Mouse (Mus musculus) heart, postnatal 36 days (tissue): ENCODE data around the gene Hist1h4f. TPM values are rescaled to one million over a fixed set of nuclear protein-coding genes. Genes with fewer than 3 reads are reported as not detected.
"Not testable (repeated sequence)": the region's sequence is repeated elsewhere in the genome, so short reads cannot be mapped to it uniquely, and the experiment has no call there.

Source experiments
- DNase-seq, 2 experiments: peaks; one replicate each; pipeline ENCODE4 v3.0.0; 2021 to 2022
- intact Hi-C: fragments of 180-260 bp; cut with DNase I; formaldehyde crosslinking; loops from one replicate; pipeline ENCODE4 v1.15.1; 2025
- total RNA-seq, 2 experiments: library from RNA; stranded (reverse); gene quantifications; 2 replicates each; pipeline ENCODE4 v1.2.3; 2021

The Hist1h4f gene
- total RNA-seq, 2 experiments from 2014 or later = 37.7 to 40.9 TPM

DNA sequence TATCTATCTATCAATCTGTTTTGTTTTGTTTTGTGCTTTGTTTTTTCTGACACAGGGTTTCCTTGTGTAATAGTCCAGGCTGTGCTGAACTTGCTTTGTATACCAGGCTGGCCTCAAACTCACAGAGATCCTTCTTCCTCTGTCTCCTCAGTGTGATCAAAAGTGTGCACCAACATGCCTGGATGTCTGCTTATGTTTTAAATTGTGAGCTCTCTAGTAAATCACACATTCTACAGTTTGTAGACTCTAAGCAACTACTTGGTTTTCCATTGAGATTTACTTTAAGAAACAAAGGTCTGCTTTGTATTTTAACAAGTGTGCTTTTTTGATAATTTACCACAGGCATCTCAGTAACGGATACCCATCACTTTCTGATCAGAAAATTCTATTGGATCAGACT lies 26.4 kb upstream of the Hist1h4f start:
- no peak for DNase-seq
- intact Hi-C loops = no loop called here

DNA sequence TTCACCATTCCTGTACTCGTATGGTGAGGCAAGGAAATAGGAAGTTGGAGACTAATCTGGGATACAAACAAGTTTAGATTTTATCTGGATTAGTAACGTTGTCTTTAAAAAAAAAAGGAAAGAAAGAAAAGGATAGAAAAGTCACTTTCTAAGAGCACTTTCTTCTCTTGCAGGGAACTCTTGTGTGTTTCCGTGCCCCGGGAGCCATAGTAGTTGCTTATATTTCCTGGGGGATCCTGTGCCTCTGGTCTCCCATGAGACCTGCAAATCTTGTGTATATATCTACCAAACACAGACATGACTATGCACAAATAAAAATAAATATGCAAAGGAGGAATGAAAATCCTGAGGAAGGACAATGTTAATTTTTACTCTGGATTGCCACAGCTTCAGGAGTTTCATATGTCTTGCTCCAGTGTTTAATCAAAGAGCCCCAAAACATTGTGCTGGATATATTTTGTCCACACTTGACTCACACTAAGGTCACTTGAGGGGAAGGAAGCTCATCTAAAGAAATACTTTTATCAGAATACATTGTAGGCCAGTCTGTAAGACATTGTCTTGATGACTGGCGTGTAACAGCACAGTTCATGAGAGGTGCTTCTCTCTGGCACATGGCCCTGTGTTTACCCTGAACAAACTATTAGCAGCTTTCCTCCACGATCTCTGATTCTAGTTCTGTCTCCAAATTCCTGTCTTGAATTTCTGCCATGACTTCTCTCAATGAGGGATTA lies 25.6 kb upstream of the Hist1h4f start:
- intact Hi-C loops = no loop called here
- no peak for DNase-seq

DNA sequence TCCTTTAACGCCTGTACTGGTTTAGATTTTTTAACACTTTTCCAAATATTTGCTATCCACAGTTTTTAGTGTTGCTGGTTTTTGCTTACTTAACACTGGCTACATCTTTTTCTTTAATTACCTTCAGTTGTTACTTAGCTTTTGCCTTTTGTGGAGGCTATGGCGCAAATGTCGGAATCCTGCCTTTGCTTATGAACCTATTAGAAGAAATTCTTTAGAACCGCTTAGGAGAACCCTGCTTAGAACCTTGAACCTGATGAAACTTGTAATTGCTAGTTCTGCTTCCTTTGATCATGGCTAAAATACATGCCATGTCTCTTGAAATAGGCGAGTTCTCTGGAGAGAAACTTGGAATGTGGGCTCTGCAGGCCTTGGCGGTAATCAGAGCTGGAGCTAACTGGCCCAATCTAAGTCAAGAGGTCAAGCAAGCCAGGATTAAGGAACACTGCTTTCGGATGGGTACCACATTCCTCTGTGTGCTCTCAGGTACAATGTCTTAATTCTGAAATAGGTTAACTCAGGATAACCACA lies 25.0 kb upstream of the Hist1h4f start:
- no peak for DNase-seq
- intact Hi-C loops = no loop called here

DNA sequence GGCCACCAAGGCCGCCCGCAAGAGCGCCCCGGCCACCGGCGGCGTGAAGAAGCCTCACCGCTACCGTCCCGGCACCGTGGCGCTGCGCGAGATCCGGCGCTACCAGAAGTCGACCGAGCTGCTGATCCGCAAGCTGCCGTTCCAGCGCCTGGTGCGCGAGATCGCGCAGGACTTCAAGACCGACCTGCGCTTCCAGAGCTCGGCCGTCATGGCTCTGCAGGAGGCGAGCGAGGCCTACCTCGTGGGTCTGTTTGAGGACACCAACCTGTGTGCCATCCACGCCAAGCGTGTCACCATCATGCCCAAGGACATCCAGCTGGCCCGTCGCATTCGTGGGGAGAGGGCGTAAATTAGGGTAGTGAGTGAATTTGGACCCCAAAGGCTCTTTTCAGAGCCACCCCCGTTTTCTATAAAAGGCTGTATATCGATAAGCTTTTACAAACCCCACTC lies 24.4 kb upstream of the Hist1h4f start:
- DNase-seq, intact Hi-C loops: not testable (repeated sequence)

DNA sequence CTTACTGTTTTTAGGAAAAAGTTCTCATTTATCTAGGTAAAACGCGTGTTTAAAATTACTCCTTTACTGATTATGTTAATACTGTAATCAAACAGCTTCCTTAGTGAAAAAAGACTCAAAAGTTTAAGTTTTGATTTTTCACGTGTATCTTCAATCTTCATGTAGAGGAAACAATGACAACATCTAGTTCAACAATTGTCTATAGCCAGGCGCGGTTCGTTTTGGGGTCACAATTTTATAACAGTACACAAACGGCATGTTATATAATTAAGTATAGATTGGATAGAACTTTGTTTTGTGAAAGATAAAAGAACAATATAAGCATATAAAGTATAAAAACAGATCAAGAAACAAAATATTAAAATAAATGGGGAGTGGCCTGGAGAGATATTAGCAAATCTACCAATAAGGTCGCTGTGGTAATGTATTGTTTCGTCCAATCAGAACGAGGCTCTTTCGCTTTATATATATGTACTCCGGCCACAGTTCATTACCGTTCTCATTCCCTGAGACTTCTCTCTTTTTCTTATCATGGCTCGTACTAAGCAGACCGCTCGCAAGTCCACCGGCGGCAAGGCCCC lies 23.9 kb upstream of the Hist1h4f start, which contains the start of gene Hist1h3d:
Gene Hist1h3d, plus strand, starts transcription at position 493 of the 581 bp plus-strand sequence.
- intact Hi-C loops = no loop called here
- DNase-seq = peak in 1 of 2 experiments; percentile 55

DNA sequence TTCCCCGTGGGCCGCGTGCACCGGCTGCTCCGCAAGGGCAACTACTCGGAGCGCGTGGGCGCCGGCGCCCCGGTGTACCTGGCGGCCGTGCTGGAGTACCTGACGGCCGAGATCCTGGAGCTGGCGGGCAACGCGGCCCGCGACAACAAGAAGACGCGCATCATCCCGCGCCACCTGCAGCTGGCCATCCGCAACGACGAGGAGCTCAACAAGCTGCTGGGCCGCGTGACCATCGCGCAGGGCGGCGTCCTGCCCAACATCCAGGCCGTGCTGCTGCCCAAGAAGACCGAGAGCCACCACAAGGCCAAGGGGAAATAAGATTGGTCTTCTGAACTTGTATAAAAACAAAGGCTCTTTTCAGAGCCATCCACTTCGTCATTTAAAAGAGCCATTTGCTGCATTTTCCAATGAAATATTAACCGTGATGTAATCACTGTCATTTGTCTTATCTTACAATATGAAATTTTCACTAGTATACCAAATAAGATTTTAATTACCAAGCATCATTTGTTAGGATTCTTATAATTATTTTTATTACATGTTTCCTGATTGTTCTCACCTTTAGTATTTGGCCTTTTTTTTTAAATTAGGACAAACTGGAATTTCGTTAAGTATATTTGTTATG lies 23.2 kb upstream of the Hist1h4f start:
- DNase-seq, intact Hi-C loops: not testable (repeated sequence)

DNA sequence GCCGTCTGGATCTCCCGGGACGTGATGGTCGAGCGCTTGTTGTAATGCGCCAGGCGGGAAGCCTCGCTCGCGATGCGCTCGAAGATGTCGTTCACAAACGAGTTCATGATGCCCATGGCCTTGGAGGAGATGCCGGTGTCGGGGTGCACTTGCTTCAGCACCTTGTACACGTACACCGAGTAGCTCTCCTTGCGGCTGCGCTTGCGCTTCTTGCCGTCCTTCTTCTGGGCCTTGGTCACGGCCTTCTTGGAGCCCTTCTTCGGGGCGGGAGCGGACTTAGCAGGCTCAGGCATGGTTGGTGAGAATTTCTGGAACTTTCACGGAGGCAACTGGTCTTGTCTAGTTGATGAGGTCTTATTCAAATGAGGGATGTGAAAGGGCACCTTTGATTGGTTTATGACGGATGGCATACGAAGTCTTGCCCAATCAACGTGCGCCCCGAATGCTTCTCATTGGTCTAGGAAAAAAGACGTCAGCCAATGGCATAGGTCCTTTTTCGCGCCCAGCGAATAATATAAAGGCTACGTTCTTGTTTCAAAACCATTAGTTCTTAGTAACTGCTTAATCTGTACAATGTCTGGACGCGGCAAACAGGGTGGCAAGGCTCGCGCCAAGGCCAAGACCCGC lies 22.6 kb upstream of the Hist1h4f start, which contains the start of the genes Hist1h2bf and Hist1h2ad:
Gene Hist1h2bf, minus strand, starts transcription at position 299 of the 627 bp plus-strand sequence.
Gene Hist1h2ad, plus strand, starts transcription at position 484 of the 627 bp plus-strand sequence.
- DNase-seq = peak; percentile 77 to 82
- intact Hi-C loops = not testable (repeated sequence)

DNA sequence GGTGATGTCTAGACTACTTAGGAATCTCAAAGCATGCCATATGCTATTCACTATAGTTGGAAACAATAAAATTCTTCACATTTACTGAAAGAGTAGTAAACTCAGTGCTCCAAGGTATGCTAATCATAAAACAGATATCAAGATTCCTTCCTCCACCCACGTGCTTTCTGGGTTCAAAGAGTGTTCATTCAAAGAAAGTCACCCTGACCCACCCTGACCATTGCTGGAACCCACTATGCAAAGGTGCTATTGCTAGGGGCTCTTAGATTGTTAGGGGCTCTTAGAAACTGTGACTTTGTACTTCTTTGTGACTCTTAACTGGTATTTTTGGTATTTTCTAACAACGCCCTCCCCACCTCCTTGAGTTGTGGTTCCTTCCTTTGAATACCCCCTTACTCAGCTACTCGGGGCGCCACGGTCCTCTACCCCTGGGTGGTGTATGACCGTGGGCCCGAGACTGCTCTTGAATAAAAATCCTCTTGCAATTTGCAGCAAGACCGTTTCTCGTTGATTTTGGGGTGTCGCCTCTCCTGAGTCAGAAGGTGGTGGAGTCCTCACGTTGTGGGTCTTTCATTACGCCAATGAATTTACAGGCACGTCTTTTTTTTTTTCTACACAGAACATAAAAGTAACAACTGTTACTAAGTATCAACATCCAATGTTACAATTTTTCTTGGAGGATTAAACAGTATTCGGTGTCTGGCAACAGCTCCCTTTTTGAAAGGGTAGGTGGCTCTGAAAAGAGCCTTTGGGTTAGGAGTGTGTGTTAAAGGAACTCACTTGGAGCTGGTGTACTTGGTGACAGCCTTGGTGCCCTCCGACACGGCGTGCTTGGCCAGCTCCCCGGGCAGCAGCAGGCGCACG lies 21.8 kb upstream of the Hist1h4f start:
- intact Hi-C loops, DNase-seq: not testable (repeated sequence)

DNA sequence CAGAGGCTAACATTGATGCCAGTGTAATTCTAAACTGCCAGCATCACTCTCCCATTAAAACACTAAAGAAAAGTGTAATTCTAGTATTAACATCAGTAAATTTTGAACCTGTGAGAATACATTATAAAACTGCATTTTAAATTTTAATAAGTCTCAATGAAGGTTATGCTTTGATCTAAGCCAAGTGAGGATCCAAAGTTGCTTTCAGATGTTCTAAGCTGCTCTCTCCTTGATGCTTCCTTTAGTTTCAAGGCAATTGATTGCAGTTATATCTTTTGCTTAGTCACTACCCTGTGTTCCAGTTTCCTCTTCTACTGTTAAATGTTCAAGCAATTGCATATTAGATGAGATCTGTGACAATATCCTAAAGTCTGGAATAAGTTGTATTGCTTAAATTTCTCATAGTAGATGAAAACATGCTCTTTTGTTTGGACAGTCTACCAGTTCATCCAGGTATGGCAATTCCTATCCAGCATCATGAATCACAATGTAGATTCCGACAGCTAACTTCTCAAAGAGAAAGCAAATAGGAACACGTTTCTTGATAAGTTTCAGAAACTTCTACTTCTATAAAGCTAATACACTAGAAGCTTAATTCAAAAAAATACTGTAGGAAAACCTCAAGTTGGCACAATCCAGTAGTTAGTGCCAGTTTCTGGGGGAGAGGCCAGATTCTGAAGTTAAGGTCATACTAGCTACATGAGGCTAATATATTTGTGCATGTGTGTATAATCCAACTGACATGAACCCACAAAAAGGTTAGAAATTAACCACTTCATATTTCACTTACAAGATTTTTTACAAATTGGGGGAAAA lies 21.0 kb upstream of the Hist1h4f start:
- intact Hi-C loops = no loop called here
- DNase-seq = no peak

DNA sequence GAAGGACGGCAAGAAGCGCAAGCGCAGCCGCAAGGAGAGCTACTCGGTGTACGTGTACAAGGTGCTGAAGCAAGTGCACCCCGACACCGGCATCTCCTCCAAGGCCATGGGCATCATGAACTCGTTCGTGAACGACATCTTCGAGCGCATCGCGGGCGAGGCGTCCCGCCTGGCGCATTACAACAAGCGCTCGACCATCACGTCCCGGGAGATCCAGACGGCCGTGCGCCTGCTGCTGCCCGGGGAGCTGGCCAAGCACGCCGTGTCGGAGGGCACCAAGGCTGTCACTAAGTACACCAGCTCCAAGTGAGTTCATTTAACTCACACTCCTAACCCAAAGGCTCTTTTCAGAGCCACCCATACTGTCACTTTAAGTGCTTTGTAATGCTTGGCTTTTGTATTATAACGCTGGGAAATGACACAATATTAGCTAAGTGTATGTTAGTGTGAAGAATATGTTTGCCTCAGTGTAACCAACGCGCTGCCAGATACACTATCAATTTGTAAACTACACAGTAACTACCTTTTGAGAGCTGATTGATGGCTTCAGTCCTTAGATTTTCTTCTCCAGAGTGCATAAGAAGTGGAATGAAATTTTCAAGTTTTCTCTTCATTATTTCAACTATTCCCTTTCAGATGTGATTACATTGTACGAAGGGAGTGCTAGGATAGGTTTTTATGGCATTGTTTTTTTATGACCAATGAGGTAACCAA lies 20.2 kb upstream of the Hist1h4f start:
- intact Hi-C loops, DNase-seq: not testable (repeated sequence)

DNA sequence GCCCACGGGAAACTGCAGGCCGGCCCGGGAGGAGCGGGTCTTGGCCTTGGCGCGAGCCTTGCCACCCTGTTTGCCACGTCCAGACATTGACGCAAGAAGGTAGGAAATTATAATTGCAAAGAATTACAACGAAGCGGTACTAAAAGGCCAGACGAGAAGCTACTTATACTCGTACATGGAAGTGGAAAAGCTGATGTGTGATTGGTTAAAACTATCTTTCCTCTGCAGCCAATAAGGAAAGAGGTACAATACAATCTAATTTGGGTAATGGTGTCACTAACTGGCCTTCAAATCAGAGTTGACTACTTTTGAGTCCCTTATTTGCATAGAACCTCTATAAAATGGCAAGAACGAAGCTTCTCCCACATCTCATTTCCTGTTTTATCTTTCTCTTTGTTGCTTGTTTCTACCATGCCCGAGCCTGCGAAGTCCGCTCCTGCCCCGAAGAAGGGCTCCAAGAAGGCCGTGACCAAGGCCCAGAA lies 19.6 kb upstream of the Hist1h4f start, which contains the start of the genes Hist1h2ae and Hist1h2bg:
Gene Hist1h2ae, minus strand, starts transcription at position 199 of the 482 bp plus-strand sequence.
Gene Hist1h2bg, plus strand, starts transcription at position 375 of the 482 bp plus-strand sequence.
- DNase-seq = peak; percentile 56 to 78
- intact Hi-C loops = no loop called here

DNA sequence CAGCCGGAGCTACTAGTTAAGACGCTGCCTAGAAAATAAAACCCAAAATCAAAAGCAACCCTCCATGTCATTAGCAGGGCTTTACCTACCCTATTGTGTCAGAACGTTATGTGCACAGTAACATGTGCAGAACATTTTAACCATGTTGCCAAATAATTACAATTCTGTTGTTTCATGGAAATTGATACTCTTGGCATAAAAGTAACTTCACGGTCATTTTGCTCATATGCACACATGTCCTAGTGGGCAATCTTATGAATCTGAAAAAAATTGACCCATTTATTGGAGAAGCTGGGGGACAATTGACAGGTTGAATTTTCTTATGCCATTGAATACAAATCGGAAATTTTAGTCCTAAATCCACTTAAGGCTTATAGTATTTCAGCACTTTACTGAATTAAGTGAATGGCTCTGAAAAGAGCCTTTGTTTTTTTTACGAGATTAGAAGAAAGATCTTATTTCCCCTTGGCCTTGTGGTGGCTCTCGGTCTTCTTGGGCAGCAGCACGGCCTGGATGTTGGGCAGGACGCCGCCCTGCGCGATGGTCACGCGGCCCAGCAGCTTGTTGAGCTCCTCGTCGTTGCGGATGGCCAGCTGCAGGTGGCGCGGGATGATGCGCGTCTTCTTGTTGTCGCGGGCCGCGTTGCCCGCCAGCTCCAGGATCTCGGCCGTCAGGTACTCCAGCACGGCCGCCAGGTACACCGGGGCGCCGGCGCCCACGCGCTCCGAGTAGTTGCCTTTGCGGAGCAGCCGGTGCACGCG lies 19.0 kb upstream of the Hist1h4f start:
- intact Hi-C loops, DNase-seq: not testable (repeated sequence)

DNA sequence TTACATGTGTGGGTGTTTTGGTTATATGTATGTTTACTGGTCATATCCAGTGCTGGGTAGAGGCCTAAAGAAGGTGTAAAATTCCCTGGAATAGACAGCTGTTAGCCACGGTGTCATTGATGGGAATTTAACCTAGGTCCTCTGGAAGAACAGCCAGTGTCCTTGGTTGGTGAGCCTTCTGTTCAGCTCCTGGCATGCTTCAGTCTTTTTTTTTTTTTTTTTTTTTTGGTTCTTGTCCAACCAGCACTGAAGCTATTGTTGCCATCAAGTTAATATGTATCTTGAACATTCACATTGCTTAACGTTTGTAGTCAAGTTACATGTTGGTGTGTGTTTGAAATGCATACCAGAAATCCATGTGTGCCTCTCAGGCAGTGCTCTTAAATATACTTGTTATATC lies 13.0 kb upstream of the Hist1h4f start:
- intact Hi-C loops = no loop called here

DNA sequence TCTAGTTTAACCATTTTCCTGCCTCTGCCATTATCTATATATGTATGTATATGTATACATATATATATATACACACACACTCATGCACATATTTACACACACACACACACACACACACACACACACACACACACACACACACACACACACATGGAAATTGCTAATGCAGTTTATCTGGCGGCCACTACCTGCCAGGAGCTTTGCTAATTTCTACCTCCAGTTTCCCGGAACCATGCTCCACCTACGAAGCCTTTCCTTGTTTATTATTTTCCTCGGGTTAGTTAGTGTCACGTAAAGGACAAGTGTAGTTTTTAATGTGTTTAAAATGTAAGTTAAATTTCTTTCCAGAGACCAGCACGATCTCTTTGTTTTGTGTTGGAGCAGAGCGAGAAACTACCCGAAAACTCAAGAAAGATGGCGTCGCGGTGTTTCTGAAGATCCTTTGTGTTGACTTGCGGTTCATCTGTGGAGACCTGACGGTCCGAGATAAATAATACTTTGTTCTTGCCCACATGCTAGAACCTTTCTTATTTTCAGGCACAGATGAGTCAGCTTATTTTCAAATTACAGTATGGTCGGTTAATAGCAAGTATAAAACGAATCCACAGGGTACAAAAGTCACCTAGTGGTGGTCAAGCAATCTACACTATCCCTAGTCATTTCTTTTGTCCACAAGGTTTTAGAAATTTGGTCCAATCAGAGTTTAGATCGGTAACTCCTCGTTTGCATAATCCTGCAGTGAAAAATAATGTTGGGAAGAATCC lies 11.4 kb upstream of the Hist1h4f start:
- DNase-seq = peak in 1 of 2 experiments; percentile 38
- intact Hi-C loops = no loop called here

More for the DNA sequence above, 13.0 kb upstream of the Hist1h4f start:
- no peak for DNase-seq

DNA sequence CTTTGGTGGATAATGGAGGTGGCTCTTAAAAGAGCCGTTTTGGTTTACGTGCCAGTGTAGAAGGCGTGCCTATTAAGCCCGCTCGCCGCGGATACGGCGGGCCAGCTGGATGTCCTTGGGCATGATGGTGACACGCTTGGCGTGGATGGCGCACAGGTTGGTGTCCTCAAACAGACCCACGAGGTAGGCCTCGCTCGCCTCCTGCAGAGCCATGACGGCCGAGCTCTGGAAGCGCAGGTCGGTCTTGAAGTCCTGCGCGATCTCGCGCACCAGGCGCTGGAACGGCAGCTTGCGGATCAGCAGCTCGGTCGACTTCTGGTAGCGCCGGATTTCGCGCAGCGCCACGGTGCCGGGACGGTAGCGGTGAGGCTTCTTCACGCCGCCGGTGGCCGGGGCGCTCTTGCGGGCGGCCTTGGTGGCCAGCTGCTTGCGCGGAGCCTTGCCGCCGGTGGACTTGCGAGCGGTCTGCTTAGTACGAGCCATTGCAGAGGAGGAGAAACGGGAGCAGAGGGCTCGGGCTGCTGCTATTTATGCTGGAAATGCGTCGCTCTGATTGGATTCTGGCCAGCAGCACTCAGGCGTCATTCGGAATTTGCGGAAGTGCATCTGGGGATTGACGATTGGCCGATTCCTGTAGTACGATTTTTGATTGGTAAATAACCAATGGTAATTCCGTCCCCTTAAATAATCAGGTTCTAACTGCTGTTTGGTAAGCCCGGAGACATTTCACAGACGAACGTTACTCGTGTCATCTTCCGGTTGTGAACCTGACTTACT lies 10.6 kb upstream of the Hist1h4f start, which contains the start of gene Hist1h3e:
Gene Hist1h3e, minus strand, starts transcription at position 487 of the 777 bp plus-strand sequence.
- peak; percentile 89 to 92 for DNase-seq
- intact Hi-C loops = not testable (repeated sequence)
